Mouse (Mus musculus) adrenal gland, postnatal 4 days (tissue): ENCODE measurements around the gene Olfr1014. TPM values are rescaled to one million over a fixed set of nuclear protein-coding genes. Genes with fewer than 3 reads are reported as not detected.

Experiments used
- DNase-seq, 2 experiments: peaks; one replicate each; pipeline ENCODE4 v3.0.0; 2021 to 2022; ENCODE audit warnings: low spot score in 2 of 2, mixed read lengths in 2 of 2
- long read RNA-seq, 2 experiments: library from polyadenylated mRNA; stranded (forward); transcript quantifications; one replicate each; pipeline ENCODE4 v2.0.0; 2021
- total RNA-seq, 2 experiments: library from RNA; stranded (reverse); gene quantifications; 2 replicates each; pipeline ENCODE4 v1.2.3; 2021

Olfr1014 gene
- total RNA-seq, result not detected
- long read RNA-seq, experiment 1, result 0 reads
- long read RNA-seq, experiment 2, result 0 reads

DNA sequence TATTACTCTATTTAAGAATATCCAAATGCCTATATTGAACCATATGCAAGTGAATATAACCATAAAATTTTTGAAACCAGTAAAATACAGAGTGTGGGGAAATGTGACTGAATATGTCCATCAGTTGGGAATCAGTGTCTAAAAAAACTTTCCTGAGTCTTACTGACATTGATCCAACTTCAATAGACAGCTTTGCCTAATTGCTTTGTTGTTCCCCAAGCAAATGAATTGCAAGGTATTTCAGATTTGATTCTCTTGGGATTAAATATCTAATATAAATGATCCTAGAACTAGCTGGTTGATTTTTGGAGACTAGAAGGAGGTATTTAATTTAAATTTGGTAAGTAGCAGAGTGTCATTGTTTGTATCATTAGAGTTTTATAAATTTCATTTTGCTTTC lies at the start of gene Olfr1014:
Olfr1014 (plus strand) TSS at position 301 of the 400 bp plus-strand sequence.
- DNase-seq, result no peak

- no peak for DNase-seq
These were observed 46.7 kb upstream of the Olfr1014 start for GRCm38 (mm10) chr2:85725793-85726192.

DNA sequence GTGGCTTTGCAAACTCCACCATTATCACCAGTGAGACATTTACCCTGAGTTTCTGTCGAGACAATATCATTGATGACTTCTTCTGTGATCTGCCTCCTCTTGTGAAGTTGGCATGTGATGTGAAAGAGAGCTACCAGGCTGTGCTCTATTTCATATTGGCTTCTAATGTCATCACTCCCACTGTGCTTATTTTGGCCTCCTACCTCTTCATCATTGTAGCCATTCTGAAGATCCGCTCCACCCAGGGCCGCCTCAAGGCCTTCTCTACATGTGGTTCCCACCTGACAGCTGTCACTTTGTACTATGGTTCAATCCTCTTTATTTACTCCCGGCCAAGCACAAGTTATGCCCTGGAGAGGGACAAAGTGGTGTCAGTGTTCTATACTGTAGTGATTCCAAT lies 18.7 kb upstream of the Olfr1014 start:
- no peak for DNase-seq

DNA sequence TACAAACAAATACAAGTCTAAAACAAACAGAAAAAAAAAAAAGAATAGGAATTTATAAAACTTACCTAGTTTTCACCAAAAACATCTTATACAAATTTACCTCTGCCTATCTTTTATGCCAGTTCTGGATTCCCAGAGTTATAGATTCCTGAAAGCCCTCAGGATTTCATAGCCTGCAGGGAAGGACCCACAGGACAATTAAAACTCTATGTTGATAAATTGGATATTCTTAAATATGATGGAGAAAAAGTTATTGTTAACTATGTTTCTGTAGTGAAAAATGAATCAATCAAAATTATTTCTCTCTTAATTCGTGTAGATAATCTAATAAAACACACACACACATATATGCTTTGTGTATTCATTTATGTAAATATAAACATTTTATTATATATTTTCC lies 9.8 kb upstream of the Olfr1014 start, which contains the start of gene Olfr1012:
Olfr1012 (minus strand) TSS at position 101 of the 400 bp plus-strand sequence.
- DNase-seq, result no peak

- DNase-seq, result no peak
These were observed 5.7 kb upstream of the Olfr1014 start, which contains the start of gene Olfr1013 for GRCm38 (mm10) chr2:85766798-85767197. Gene Olfr1013 (plus strand): TSS chr2:85767098.

- no peak for DNase-seq
These were observed 9.2 kb downstream of the Olfr1014 start, which contains the start of gene Olfr1015 for GRCm38 (mm10) chr2:85781717-85782116. Gene Olfr1015 (plus strand): TSS chr2:85782017.

DNA sequence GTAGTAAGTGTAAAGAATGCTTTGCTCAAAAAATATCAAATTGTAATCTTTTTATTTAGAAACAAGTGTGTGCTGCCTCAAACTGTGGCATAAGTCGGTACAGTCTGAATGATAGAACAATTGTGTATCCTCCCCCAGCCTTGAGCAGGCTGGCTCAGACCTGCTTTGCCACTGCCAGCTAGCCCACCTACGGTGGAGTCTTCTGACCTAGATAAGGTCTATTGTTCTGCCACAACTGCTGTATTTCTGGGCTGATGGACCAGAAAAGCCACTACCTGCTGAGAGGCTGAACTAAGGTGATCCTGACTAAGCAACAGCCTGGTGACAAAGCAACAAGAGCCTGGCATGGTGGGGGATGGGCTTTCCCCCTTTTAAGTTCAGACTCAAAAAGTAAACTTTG lies 19.8 kb downstream of the Olfr1014 start:
- no peak for DNase-seq

DNA sequence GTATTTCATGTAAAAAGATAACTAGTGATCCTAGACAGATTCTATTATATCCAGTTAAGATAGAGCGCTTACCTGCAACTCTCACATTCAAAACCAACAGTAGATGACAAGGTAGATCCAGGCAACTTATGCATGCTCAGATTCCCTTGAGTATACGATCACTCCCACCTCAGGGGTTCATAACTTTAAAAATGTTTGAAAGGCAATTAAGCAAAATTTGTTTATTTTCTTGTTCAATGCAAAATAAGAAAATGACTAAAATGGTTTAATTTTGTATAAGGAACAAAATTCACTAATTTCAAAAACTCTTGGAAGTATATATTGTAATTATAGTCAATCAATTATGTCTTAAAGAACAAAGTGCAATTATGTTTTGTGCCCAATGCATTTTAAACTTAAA lies 29.9 kb downstream of the Olfr1014 start, which contains the start of gene Olfr1016:
Olfr1016 (minus strand) TSS at position 101 of the 400 bp plus-strand sequence.
- no peak for DNase-seq

DNA sequence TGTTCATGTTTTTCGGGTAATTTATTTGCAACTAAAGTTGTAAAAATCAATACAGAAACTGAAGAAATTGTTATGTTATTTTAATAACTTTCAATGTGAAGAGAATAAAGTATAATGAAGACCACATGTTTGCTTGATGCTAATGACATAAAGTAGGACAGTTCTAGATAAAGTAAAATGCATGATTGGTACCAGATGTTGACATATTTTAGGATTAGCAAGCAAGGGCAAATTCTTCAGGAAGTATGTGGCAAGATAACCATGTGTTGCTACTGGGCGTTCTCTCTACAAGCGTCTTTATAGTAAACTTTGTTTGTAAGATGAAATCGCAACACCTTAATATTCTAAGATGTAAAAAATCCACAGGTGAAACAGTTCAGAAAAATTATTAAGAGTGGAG lies 32.0 kb downstream of the Olfr1014 start:
- no peak for DNase-seq

DNA sequence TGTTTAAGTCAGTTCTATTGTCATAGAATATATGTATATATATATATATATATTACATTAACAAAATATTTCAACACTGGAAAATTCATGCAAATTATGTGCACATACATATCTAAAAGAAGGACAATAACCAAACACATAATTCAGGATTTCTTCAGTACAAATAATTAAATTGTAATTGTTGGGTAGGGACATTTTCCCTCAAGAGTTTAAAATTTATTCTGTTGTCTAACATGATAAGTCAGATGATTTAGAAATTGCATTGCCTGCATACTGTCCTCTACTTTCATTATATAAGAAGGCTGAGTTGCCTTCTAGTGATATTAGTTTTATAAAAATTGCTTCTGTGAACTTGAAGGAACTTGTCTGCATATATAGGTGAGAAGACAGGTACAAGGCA lies 45.7 kb downstream of the Olfr1014 start, which contains the start of gene Olfr1018:
Olfr1018 (plus strand) TSS at position 301 of the 400 bp plus-strand sequence.
- no peak for DNase-seq

Other genes starting within 250 kb of the Olfr1014 start
- gene Olfr996, start 193.5 kb upstream of the Olfr1014 start, total RNA-seq, result not detected
- not detected for gene Olfr998, start 183.8 kb upstream of the Olfr1014 start, total RNA-seq
- not detected for gene Olfr1000, start 160.8 kb upstream of the Olfr1014 start, total RNA-seq
- not detected for gene Olfr1002, start 122.0 kb upstream of the Olfr1014 start, total RNA-seq
- not detected for gene Olfr154, start 108.3 kb upstream of the Olfr1014 start, total RNA-seq
- not detected for gene Olfr1006, start 93.9 kb upstream of the Olfr1014 start, total RNA-seq
- not detected for gene Olfr1008, start 83.3 kb upstream of the Olfr1014 start, total RNA-seq
- under 1 TPM in 1 of 2 experiments, not detected in 1; 0.11 TPM for gene Olfr1009, start 57.3 kb upstream of the Olfr1014 start, total RNA-seq
- gene Olfr1012, start 9.9 kb upstream of the Olfr1014 start, total RNA-seq, result not detected
- not detected for gene Olfr1013, start 5.6 kb upstream of the Olfr1014 start, total RNA-seq
- not detected for gene Olfr1015, start 9.3 kb downstream of the Olfr1014 start, total RNA-seq
- gene Olfr1016, start 29.8 kb downstream of the Olfr1014 start, total RNA-seq, result not detected
- gene Olfr1018, start 45.8 kb downstream of the Olfr1014 start, total RNA-seq, result not detected
- not detected for gene Olfr1019, start 72.8 kb downstream of the Olfr1014 start, total RNA-seq
- gene Olfr1020, start 74.3 kb downstream of the Olfr1014 start, total RNA-seq, result not detected
- gene Olfr1022, start 95.9 kb downstream of the Olfr1014 start, total RNA-seq, result not detected
- gene Olfr1023, start 112.9 kb downstream of the Olfr1014 start, total RNA-seq, result not detected
- not detected for gene Olfr1024, start 132.3 kb downstream of the Olfr1014 start, total RNA-seq
- gene Olfr1025-ps1, start 142.5 kb downstream of the Olfr1014 start, total RNA-seq, result not detected
- not detected for gene Olfr1026, start 148.8 kb downstream of the Olfr1014 start, total RNA-seq
- gene Olfr1028, start 177.7 kb downstream of the Olfr1014 start, total RNA-seq, result not detected
- not detected for gene Olfr1029, start 201.2 kb downstream of the Olfr1014 start, total RNA-seq
- gene Olfr1030, start 206.6 kb downstream of the Olfr1014 start, total RNA-seq, result not detected
- not detected for gene Olfr1031, start 217.6 kb downstream of the Olfr1014 start, total RNA-seq
- gene Olfr1032, start 232.8 kb downstream of the Olfr1014 start, total RNA-seq, result not detected
- gene Olfr1033, start 247.9 kb downstream of the Olfr1014 start, total RNA-seq, result 1 to 10 TPM; 3.2 to 6.0 TPM